Mouse (Mus musculus): ENCODE results near the gene Zfp92. TPM values are rescaled to one million over a fixed set of nuclear protein-coding genes. Genes with fewer than 3 reads are reported as not detected.

The Zfp92 gene
- polyA plus RNA-seq, 1 experiment from 2014 or later, result 0.05 TPM

Other genes starting within 250 kb of the Zfp92 start
- not detected in 2 replicates for gene Spin2d, start 234.1 kb upstream of the Zfp92 start, polyA plus RNA-seq (2014; fragmentation: Nextera tagmentation; extraction: Ambion mirVana)
- 16.1 and 18.9 TPM in 2 replicates for gene Xlr3b, start 218.9 kb upstream of the Zfp92 start, polyA plus RNA-seq (2014; fragmentation: Nextera tagmentation; extraction: Ambion mirVana)
- gene Xlr4b, start 196.8 kb upstream of the Zfp92 start, polyA plus RNA-seq (2014; fragmentation: Nextera tagmentation; extraction: Ambion mirVana), result 0.31 and 0.32 TPM in 2 replicates
- gene F8a, start 182.8 kb upstream of the Zfp92 start, polyA plus RNA-seq (2014; fragmentation: Nextera tagmentation; extraction: Ambion mirVana), result 16.0 and 19.4 TPM in 2 replicates
- gene Xlr4c, start 168.0 kb upstream of the Zfp92 start, polyA plus RNA-seq (2014; fragmentation: Nextera tagmentation; extraction: Ambion mirVana), result 0.12 and 0.22 TPM in 2 replicates
- 0.11 and 0.14 TPM in 2 replicates for gene Xlr3c, start 145.7 kb upstream of the Zfp92 start, polyA plus RNA-seq (2014; fragmentation: Nextera tagmentation; extraction: Ambion mirVana)
- not detected in 2 replicates for gene Xlr5a, start 118.1 kb upstream of the Zfp92 start, polyA plus RNA-seq (2014; fragmentation: Nextera tagmentation; extraction: Ambion mirVana)
- gene Xlr5c, start 118.1 kb upstream of the Zfp92 start, polyA plus RNA-seq (2014; fragmentation: Nextera tagmentation; extraction: Ambion mirVana), result not detected in 2 replicates
- not detected in 2 replicates for gene Gm45015, start 74.3 kb upstream of the Zfp92 start, polyA plus RNA-seq (2014; fragmentation: Nextera tagmentation; extraction: Ambion mirVana)
- gene Zfp275, start 68.5 kb upstream of the Zfp92 start, polyA plus RNA-seq (2014; fragmentation: Nextera tagmentation; extraction: Ambion mirVana), result 15.9 and 17.7 TPM in 2 replicates
- not detected in 2 replicates for gene Gm18336, start 12.4 kb upstream of the Zfp92 start, polyA plus RNA-seq (2014; fragmentation: Nextera tagmentation; extraction: Ambion mirVana)
- gene Trex2, start 24.2 kb downstream of the Zfp92 start, polyA plus RNA-seq (2014; fragmentation: Nextera tagmentation; extraction: Ambion mirVana), result not detected in 2 replicates
- 72.3 and 73.5 TPM in 2 replicates for gene Haus7, start 47.9 kb downstream of the Zfp92 start, polyA plus RNA-seq (2014; fragmentation: Nextera tagmentation; extraction: Ambion mirVana)
- gene Bgn, start 72.5 kb downstream of the Zfp92 start, polyA plus RNA-seq (2014; fragmentation: Nextera tagmentation; extraction: Ambion mirVana), result 42.1 and 43.4 TPM in 2 replicates
- gene Atp2b3, start 92.0 kb downstream of the Zfp92 start, polyA plus RNA-seq (2014; fragmentation: Nextera tagmentation; extraction: Ambion mirVana), result 0.25 and 0.30 TPM in 2 replicates
- 1.7 and 2.1 TPM in 2 replicates for gene Dusp9, start 228.3 kb downstream of the Zfp92 start, polyA plus RNA-seq (2014; fragmentation: Nextera tagmentation; extraction: Ambion mirVana)
- 13.0 and 14.5 TPM in 2 replicates for gene Pnck, start 249.0 kb downstream of the Zfp92 start, polyA plus RNA-seq (2014; fragmentation: Nextera tagmentation; extraction: Ambion mirVana)

All from midbrain, embryonic 11.5 days (tissue).